Mouse (Mus musculus): ENCODE measurements at regions not wholly inside any gene's neighbourhood (a gene's known extent, or its start where the extent isn't known, plus 50 kb on each side); places are given as distances from the start of the nearest gene placed in this dataset.
A peak's percentile ranks its signal among the peaks of the same experiment; 100 is the strongest.

GRCm38 (mm10) chr3:37887711-37888110 lies 163.4 kb upstream of the Gm5148 start:
- 79% methylated on average over 3 of the region's 3 CpGs for WGBS (ENCODE audit: insufficient replicate concordance)
- ATAC-seq (no peak), DNase-seq (no peak)
- Histone ChIP-seq H3K9ac (replicated peaks) (no peak overlapping the region), H3K4me2 (ENCODE audit: low read depth, low read length) (no peak overlapping the region), H3K9me3 (ENCODE audit: low read length) (no peaks in the 10 kb centered on the region; the same call in 1 of the 2 replicates), H3K27ac (ENCODE audit: low read depth) (0 out of 2 replicates have a peak overlapping the region, but pooled peaks have one; percentile 60), H3K36me3 (replicated peaks; ENCODE audit: insufficient read depth, low read length) (no peaks in the 10 kb centered on the region), H3K4me3 (ENCODE audit: low read depth, low read length) (no peak overlapping the region), H3K27me3 (ENCODE audit: insufficient read depth, low read length) (no peaks in the 10 kb centered on the region), H3K4me1 (ENCODE audit: insufficient read depth) (peaks cover 3% of the 10 kb centered on the region; the same call in 1 of the 2 replicates)
- TF ChIP-seq EP300 (IDR thresholded peaks at IDR 0.05; ENCODE audit: low read depth), result no peak
- TF ChIP-seq CTCF (IDR thresholded peaks at IDR 0.05; ENCODE audit: low read depth), result no peak

GRCm38 (mm10) chr3:37886705-37887454 lies 162.6 kb upstream of the Gm5148 start:
- Histone ChIP-seq H3K9ac (replicated peaks) (no peak overlapping the region), H3K36me3 (replicated peaks; ENCODE audit: insufficient read depth, low read length) (no peaks in the 10 kb centered on the region), H3K4me3 (ENCODE audit: low read depth, low read length) (no peak overlapping the region), H3K27ac (ENCODE audit: low read depth) (no peak overlapping the region), H3K4me1 (ENCODE audit: insufficient read depth) (peaks cover 3% of the 10 kb centered on the region; the same call in 1 of the 2 replicates), H3K4me2 (ENCODE audit: low read depth, low read length) (no peak overlapping the region), H3K9me3 (ENCODE audit: low read length) (no peaks in the 10 kb centered on the region), H3K27me3 (ENCODE audit: insufficient read depth, low read length) (no peaks in the 10 kb centered on the region)
- ATAC-seq (no peak), DNase-seq (no peak)
- 69% methylated on average over 3 of the region's 3 CpGs for WGBS (ENCODE audit: insufficient replicate concordance)
- TF ChIP-seq CTCF (IDR thresholded peaks at IDR 0.05; ENCODE audit: low read depth) (no peak), EP300 (IDR thresholded peaks at IDR 0.05; ENCODE audit: low read depth) (no peak)

GRCm38 (mm10) chr3:37885776-37886175 lies 161.5 kb upstream of the Gm5148 start:
- ATAC-seq (no peak), DNase-seq (no peak)
- Histone ChIP-seq H3K27ac (ENCODE audit: low read depth) (no peak overlapping the region), H3K4me3 (ENCODE audit: low read depth, low read length) (no peak overlapping the region), H3K36me3 (replicated peaks; ENCODE audit: insufficient read depth, low read length) (no peaks in the 10 kb centered on the region), H3K9me3 (ENCODE audit: low read length) (no peaks in the 10 kb centered on the region), H3K27me3 (ENCODE audit: insufficient read depth, low read length) (no peaks in the 10 kb centered on the region), H3K4me2 (ENCODE audit: low read depth, low read length) (no peak overlapping the region), H3K4me1 (ENCODE audit: insufficient read depth) (peaks cover 3% of the 10 kb centered on the region; the same call in 1 of the 2 replicates), H3K9ac (replicated peaks) (no peak overlapping the region)
- 82% methylated on average over 6 of the region's 6 CpGs for WGBS (ENCODE audit: insufficient replicate concordance)
- TF ChIP-seq EP300 (IDR thresholded peaks at IDR 0.05; ENCODE audit: low read depth) (no peak), CTCF (IDR thresholded peaks at IDR 0.05; ENCODE audit: low read depth) (no peak)

GRCm38 (mm10) chr3:37882417-37882816 lies 158.1 kb upstream of the Gm5148 start:
- WGBS (ENCODE audit: insufficient replicate concordance), result 72% methylated on average over 5 of the region's 5 CpGs
- Histone ChIP-seq H3K4me1 (ENCODE audit: insufficient read depth) (no peaks in the 10 kb centered on the region), H3K27me3 (ENCODE audit: insufficient read depth, low read length) (no peaks in the 10 kb centered on the region), H3K36me3 (replicated peaks; ENCODE audit: insufficient read depth, low read length) (no peaks in the 10 kb centered on the region), H3K4me3 (ENCODE audit: low read depth, low read length) (no peak overlapping the region), H3K27ac (ENCODE audit: low read depth) (no peak overlapping the region), H3K4me2 (ENCODE audit: low read depth, low read length) (no peak overlapping the region), H3K9ac (replicated peaks) (no peak overlapping the region), H3K9me3 (ENCODE audit: low read length) (no peaks in the 10 kb centered on the region)
- DNase-seq (no peak), ATAC-seq (no peak)
- TF ChIP-seq CTCF (IDR thresholded peaks at IDR 0.05; ENCODE audit: low read depth), result no peak
- TF ChIP-seq EP300 (IDR thresholded peaks at IDR 0.05; ENCODE audit: low read depth), result no peak

- no peak overlapping the region for H3K27ac ChIP-seq (ENCODE audit: low read depth)
- H3K4me1 ChIP-seq (ENCODE audit: insufficient read depth), result no peaks in the 10 kb centered on the region
- 71% methylated on average over 2 of the region's 2 CpGs for WGBS (ENCODE audit: insufficient replicate concordance)
- no peak overlapping the region for H3K4me2 ChIP-seq (ENCODE audit: low read depth, low read length)
- ATAC-seq (no peak), DNase-seq (no peak)
- no peaks in the 10 kb centered on the region for H3K9me3 ChIP-seq (ENCODE audit: low read length)
- no peak for TF ChIP-seq CTCF (IDR thresholded peaks at IDR 0.05; ENCODE audit: low read depth)
- no peak for TF ChIP-seq EP300 (IDR thresholded peaks at IDR 0.05; ENCODE audit: low read depth)
- no peaks in the 10 kb centered on the region for H3K36me3 ChIP-seq (replicated peaks; ENCODE audit: insufficient read depth, low read length)
- no peak overlapping the region for H3K4me3 ChIP-seq (ENCODE audit: low read depth, low read length)
- H3K27me3 ChIP-seq (ENCODE audit: insufficient read depth, low read length), result no peaks in the 10 kb centered on the region
- no peak overlapping the region for H3K9ac ChIP-seq (replicated peaks)
These were observed 156.7 kb upstream of the Gm5148 start for GRCm38 (mm10) chr3:37881016-37881415.

GRCm38 (mm10) chr3:37879056-37879455 lies 154.8 kb upstream of the Gm5148 start:
- no peak overlapping the region for H3K4me3 ChIP-seq (ENCODE audit: low read depth, low read length)
- TF ChIP-seq EP300 (IDR thresholded peaks at IDR 0.05; ENCODE audit: low read depth), result no peak
- TF ChIP-seq CTCF (IDR thresholded peaks at IDR 0.05; ENCODE audit: low read depth), result no peak
- DNase-seq (no peak), ATAC-seq (no peak)
- no peaks in the 10 kb centered on the region for H3K27me3 ChIP-seq (ENCODE audit: insufficient read depth, low read length)
- H3K4me1 ChIP-seq (ENCODE audit: insufficient read depth), result 0 out of 2 replicates have a peak, but pooled peaks cover 3% of the 10 kb centered on the region
- H3K27ac ChIP-seq (ENCODE audit: low read depth), result no peak overlapping the region
- no peaks in the 10 kb centered on the region for H3K36me3 ChIP-seq (replicated peaks; ENCODE audit: insufficient read depth, low read length)
- H3K4me2 ChIP-seq (ENCODE audit: low read depth, low read length), result no peak overlapping the region
- 64% methylated on average over 6 of the region's 6 CpGs for WGBS (ENCODE audit: insufficient replicate concordance)
- no peaks in the 10 kb centered on the region for H3K9me3 ChIP-seq (ENCODE audit: low read length)
- no peak overlapping the region for H3K9ac ChIP-seq (replicated peaks)
